Mouse (Mus musculus): Measurements from ENCODE around the gene Cdh3. TPM values are rescaled to one million over a fixed set of nuclear protein-coding genes. Genes with fewer than 3 reads are reported as not detected.

Gene Cdh3
- polyA plus RNA-seq, 1 experiment: not detected

DNA sequence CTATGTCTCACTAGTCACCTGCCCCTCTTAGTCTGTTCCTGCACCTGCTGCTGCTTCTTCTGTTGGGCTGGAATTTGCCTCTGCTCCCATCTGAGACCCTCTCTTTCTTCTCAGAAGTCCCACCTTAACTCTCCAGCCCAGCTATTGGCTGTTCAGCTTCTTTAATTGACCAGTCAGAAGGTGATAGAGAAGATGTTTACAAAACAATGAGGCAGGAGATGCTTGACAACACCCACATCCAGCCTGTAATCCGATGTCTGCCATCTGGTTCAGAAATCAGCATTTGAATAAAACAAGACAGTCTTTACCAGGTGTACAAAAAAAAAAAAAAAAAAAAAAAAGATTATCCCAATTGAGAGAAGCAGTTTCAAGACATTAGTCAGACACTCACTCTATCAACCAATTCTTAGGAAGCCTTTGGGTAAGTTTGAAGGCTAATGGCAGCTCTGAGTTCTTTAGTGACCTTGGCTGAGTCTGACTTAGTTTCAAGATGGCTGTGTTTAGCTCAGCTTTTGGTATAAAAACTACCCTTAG, 5.3 kb downstream of the Cdh3 start:
- no peak for TF ChIP-seq GATA1 (IDR thresholded peaks at IDR 0.05; ENCODE audit: low read length)

DNA sequence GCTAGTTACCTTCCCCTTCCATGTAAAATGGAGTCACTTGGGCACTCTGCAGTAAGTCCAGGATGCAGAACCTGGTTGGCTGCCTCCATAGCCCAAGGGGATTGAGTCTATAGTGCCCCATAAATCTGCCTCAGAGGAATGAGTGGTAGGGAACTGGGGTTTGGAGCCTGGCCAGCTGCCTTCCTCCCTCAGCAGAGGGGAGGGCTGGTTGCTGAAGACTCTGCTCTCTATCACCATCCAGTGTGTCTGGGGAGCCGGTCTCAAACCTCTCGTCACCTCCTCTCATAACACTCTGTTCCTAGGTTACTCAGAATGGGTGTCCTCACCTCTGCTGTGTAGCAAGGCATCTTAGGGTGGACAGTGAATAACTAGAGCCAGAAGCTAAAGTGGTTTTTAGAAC, 5.9 kb downstream of the Cdh3 start:
- TF ChIP-seq GATA1 (IDR thresholded peaks at IDR 0.05; ENCODE audit: low read length): no peak

DNA sequence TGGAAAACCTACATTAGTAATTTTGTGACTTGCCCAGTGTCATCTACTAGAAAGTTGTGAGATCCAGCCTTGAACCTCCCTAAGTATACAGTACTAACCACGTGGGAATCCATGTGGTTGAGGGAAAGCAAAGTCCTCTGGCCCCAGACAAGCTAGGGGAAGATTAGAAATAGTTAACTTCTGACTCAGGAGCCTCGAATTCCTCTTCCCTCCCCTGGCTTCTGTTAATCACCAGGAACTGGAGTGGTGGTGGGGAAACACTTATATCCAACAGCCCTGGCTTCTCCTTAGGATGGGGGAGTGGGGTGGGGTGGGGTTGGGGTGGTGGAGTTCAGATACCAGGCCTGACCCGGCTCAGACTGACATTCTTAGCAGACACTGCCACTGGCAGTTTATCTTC, 8.1 kb downstream of the Cdh3 start:
- no peak for TF ChIP-seq GATA1 (IDR thresholded peaks at IDR 0.05; ENCODE audit: low read length)

DNA sequence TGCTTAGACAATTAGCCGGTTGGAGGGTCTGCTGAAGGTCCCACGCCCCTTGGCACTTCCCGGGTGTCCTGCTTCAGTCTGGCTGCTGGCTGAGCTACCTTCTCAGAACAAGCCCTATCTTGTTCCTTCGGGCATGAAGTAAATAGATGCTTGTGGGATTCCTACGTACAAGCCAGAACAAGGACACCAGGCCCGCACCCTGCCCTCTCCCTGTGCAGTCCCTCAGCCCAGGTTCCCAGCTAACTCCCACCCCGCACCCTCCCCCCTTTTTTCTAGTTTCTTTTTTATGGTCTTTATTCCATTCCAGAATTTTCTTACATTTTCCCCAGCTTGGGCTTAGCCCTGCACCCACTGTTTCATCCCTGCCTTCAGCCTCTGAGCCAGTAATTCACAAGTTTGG, 9.9 kb downstream of the Cdh3 start:
- TF ChIP-seq GATA1 (IDR thresholded peaks at IDR 0.05; ENCODE audit: low read length): no peak

DNA sequence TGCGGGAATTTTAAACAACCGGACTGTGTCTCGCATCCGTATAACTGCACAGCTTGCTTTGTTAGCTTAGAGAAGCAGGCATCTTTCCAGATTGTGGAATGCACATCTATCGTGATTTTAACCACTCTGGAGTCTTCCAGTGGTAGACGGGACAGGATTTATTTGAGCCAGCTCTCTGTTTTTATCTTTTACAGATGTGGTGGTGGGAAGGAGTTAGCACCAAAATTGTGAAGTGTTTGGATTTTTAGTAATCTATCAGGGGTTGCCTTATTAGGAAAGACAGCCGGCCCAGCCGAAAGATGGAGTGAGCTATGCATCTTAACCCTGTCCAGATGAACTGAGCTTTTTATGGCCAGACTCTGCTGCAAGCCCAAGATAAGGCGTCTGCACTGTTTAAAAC, 11.2 kb downstream of the Cdh3 start:
- no peak for TF ChIP-seq GATA1 (IDR thresholded peaks at IDR 0.05; ENCODE audit: low read length)

DNA sequence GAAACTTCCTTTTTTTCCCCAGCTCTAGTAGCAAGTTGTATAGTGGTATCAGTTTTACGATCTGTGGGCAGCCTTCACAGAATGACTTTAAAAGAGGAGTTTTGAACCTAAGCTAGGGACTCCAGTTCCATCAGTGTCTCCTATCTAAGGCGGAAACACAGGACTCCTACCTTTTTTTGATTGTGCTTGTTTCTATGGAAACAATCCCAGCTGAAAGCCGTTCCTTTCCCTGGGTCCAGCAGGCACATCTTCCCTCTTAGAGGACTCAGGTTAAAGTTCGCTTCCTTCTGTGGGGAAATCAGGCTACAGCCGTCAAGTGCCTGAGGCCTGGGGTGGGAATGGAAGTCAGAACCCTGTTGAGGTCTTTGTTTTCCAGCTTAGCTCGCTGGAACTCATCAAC, 16.0 kb downstream of the Cdh3 start:
- no peak for TF ChIP-seq GATA1 (IDR thresholded peaks at IDR 0.05; ENCODE audit: low read length)

DNA sequence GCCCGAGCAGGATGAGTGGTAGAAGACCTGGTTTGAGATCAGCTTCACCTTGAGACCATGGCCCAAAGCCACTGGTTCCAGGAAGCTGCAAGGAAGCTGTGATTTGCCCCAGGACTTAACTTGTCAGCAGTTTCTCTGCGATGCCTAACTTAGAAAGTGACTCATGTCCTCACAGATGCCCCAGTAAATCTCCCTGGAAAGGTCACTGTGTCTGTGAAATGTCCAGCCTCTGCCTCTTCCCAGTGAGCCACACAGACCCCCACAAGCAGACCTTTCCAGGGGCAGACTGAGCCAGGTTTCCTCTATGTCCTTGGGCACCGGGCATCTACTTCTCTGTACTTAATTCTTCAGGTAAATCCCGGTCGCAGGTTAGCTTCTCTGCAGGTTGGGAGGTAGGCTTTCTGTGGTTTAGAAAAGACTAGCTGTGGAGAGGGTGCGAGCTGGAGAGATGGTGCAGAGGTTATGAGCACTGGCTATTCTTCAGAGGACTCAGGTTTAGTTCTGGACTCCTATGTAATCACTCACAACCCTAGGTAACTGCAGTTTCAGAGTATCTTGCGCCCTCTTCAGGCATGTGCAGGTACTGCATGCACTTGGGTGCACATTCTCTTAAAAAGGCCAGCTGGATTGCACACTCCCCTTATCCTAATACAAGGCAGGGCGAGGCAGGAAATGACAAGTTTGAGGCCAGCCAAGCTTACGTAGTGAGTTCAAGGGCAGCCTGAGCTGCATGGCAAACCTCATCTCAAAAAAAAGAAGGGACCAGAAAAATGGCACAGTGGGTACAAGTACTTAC, 16.7 kb downstream of the Cdh3 start:
- TF ChIP-seq GATA1 (IDR thresholded peaks at IDR 0.05; ENCODE audit: low read length): no peak

DNA sequence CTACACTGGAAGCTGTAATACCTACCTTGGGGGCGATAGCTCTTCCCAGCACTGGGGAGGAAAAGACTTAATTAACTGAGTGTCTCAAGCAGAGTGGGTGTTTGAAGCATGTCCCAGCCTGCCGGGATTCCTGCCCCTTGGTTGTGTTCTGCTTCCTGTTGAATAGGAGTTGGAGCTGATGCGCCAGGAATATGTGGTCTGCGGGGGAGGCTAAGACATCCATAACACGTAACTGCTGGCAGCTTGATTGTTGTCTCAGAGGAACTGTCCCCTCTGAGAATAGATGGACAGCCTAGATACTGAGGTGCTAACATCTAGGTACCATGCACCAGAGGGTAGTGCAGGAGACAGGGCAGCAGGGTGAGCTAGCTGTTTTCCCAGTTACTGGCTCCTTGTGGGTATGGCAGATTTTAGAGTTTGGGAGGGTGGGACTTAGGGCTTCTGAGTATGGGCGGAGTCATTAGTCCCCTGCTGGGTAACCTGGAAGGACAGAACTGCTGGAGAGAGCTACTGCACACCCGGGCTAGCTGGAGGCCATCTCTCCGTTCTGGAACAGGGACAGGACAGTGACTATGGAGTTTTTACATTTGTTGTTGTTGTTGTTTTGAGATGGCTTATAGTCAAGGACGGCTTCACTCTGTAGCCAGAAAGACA, 18.0 kb downstream of the Cdh3 start:
- no peak for TF ChIP-seq GATA1 (IDR thresholded peaks at IDR 0.05; ENCODE audit: low read length)

DNA sequence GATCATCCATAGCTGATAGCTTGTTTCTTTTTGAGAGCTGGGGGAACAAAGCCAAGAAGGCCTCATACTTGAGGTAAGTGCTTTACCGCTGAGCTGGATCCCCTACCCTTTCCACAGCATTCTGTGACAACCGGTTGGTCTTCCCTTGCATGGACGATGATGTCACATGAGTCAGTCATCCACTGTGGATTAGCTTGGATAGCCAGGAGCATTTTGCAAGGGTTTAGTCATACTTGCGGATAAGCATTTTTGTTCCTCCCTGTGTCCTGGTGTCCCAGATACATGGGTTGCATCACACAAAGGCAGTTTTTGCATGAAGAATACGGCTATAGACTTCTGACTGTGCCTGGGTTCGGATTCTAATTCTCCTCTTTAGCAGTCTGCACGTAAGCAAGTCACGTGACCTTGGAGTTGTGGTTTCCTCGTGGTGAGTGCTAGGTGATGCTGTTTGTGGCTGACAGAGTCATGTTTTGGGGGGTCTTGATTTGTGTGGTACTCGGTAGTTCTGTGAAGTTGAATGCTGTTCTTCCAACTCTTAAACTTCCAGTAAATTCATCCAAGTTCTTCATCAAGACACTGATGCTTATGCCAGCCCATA, 19.3 kb downstream of the Cdh3 start:
- TF ChIP-seq GATA1 (IDR thresholded peaks at IDR 0.05; ENCODE audit: low read length): no peak

DNA sequence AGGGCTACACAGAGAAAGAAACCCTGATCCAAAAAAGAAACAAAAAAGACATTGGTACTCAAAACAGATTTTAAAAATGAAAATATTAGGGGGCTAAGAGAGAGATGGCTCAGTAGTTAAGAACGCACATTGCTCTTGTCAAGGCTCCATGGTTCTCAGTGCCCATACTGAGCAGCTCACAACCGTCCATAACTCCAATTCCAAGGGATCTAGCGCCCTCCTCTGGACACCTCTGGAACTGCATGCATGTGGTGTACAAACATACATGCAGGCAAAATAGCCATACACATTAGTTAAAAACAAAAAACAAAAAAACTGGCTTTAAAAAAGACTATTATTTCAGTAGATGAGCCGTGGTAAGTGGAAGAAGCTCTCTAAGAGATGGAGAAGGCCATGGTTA, 19.9 kb downstream of the Cdh3 start:
- TF ChIP-seq GATA1 (IDR thresholded peaks at IDR 0.05; ENCODE audit: low read length): no peak

DNA sequence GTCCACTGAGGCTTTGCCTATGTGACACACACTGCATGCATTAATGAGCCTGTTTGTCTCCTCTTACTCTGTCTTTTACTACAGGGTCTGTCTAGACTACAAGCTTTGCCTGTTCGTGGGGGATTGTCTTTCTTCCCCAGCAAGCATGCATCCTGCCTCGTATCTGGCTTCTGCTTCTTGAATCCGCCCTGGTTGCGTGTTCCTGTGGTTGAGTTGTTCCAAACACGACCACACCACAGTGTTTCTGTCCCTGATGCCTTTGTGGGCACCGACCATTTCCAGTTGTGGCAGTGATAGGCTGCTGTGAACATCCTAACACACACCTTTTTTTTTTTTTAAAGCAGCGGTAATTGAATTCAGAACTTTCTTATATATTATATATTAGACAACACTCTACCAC, 23.0 kb downstream of the Cdh3 start:
- TF ChIP-seq GATA1 (IDR thresholded peaks at IDR 0.05; ENCODE audit: low read length): no peak

DNA sequence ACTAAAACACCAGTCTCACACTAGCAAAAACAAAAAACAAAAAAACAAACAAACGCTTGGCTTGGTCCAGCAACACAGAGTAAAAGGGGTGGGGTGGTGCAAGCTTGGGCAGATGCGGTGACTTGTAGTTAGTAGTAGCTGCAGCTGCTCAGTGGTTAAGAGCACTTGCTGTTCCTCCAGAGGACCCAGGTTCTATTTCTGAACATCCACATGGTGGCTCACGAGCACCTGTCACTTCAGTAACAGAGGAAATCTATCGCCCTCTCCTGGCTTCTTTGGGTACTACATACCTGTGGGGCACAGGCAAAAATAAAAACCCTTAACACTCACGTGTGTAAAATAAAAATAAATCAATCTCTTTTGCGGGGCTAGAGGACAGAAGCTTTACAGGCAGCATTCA, 23.8 kb downstream of the Cdh3 start:
- no peak for TF ChIP-seq GATA1 (IDR thresholded peaks at IDR 0.05; ENCODE audit: low read length)

DNA sequence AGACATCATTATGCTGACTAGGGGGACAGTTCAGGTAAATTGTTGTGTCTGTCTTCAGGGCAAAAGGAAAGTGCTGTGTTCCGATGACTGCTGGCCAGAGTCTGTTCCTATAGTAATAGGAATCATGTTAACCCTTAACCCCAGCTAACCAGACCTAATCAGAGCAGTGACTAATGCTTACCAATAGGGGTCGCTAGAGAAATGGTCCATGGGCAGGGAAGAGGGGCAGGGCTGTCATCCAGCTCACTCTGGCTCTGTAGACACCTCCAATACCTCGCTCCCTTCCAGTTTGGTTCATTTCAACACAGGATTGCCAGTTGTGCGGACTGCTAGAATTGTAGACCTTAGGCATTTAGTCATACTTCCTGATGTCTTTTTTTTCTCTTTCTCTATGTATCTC, 24.8 kb downstream of the Cdh3 start:
- TF ChIP-seq GATA1 (IDR thresholded peaks at IDR 0.05; ENCODE audit: low read length): no peak

DNA sequence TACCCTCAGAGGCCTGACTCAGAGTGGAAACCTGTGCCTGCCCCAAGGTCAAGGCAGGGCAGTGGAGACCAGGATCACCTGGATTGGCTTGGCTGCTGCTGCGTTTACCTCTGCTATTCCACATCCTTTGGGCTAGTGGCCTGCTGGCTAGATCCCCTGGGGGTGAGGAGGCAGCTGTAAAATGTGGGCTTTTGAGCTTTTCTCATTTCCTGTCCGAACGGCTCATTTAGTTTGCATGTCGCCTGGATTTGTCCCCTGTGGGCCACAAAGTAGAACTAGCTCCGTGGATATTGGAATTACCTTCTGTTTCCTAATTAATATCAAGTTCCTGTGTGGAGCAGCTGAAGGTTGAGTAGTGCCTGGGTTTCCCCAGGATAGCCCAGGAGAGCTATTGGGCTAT, 28.5 kb downstream of the Cdh3 start:
- TF ChIP-seq GATA1 (IDR thresholded peaks at IDR 0.05; ENCODE audit: low read length): no peak

DNA sequence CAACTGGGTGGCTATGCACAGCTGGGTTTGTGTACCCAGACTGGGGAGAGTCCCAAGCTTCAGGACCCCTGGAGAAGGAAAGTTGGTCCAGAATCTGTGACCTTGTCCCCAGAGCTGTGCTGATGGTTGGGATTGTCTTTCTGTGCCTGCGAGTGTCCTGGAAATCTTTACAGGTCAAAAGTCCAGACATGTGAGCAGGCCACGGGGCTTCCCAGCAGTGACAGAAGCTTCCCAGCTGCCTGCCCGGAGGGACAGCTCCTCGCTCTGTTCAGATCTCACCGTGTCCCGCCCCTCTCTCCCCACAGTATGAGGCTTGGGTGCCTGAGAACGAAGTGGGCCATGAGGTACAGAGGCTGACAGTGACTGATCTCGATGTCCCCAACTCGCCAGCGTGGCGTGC, 30.3 kb downstream of the Cdh3 start:
- TF ChIP-seq GATA1 (IDR thresholded peaks at IDR 0.05; ENCODE audit: low read length): no peak

DNA sequence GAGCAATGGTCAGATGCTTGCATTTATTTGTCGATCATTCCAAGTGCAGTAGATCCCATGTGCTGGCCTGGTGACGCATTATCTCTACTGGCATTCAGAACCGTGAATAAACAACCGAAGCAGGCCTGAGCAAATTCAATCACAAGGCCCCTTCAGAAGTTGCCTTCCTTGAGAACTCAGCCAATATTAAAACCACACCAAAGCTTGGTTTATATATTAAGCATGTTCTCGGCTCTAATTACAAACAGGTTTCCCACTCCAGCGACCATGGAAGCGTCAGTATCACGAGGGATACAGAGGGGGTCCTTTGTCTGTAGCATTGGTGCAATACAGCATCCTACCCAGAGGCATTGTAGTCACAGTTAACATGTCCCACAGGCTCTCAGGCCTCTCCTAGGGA, 32.4 kb downstream of the Cdh3 start:
- no peak for TF ChIP-seq GATA1 (IDR thresholded peaks at IDR 0.05; ENCODE audit: low read length)

DNA sequence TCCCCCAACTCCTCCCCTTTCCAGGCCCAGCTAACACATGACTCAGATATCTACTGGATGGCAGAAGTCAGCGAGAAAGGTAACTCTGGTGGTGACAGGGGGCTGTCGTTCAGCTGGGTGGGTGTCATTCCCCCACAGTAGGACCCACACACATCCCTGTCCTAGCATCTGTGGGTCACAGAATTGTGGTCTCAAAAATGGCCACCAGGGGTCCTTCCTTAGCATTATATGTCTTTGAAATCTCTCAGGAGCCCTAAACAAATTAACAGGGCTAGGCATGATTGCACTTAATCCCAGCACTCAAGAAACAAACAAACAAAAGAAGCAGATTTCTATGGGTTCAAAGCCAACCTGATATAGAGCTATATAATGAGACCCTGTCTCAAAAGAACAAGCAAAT, 34.5 kb downstream of the Cdh3 start:
- TF ChIP-seq GATA1 (IDR thresholded peaks at IDR 0.05; ENCODE audit: low read length): no peak

Measured in G1E-ER4 (cell line).